In the genomic region with DNA sequence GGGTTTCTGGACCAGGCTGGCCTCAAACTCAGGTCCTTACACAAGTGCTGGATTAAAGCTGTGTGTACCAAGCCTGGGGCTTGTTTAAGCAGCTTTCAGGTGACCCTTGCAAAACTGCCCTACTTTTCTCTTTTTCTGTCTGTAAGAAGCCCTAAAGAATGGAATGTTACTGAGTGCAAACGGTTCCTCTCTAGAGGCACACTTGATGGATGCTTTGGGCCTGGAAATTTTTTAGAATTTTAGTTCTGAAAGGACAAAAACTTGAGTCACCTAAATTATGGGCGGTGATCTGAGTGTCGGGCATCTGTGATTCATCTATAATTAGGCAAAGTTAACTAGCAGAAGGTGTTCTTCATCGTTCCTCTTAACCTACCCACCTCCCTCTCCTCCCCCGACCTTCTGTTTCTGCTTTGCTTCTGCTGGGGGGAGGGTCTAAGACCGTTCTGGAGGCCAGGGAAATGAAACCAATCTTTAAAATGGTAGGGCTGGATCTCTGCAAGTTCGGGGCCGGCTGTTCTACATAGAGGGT, we compare ENCODE assay signal across 8 mouse cellular contexts. TPM values are rescaled to one million over a fixed set of nuclear protein-coding genes. Genes with fewer than 3 reads are reported as not detected.
DNase-seq lines count a peak whose midpoint lies in the region; ATAC-seq lines count a peak whose summit lies in the region.

No protein-coding gene starts in this region.

- H3K27me3 ChIP-seq in heart, embryonic 12.5 days (replicated peaks): no peaks in the 10 kb centered on the region
- H3K27me3 ChIP-seq in hindbrain, embryonic 12.5 days: no peaks in the 10 kb centered on the region
- H3K27me3 ChIP-seq in midbrain, embryonic 13.5 days: no peaks in the 10 kb centered on the region

- H3K4me1 ChIP-seq in heart, embryonic 12.5 days (replicated peaks): peaks cover 55% of the 10 kb centered on the region
- H3K4me1 ChIP-seq in hindbrain, embryonic 12.5 days: peaks cover 42% of the 10 kb centered on the region
- peaks cover 46% of the 10 kb centered on the region for H3K4me1 ChIP-seq in midbrain, embryonic 13.5 days (replicated peaks)

- intact Hi-C loops in heart, postnatal 14 days (cut with DNase I): no loop called here

- no peak for ATAC-seq in heart, embryonic 12.5 days (ENCODE audit: insufficient number of reproducible peaks, low FRiP score)
- no peak for ATAC-seq in hindbrain, embryonic 12.5 days (ENCODE audit: low FRiP score)
- ATAC-seq in midbrain, embryonic 13.5 days: no peak

- no peaks in the 10 kb centered on the region for H3K9me3 ChIP-seq in heart, embryonic 12.5 days (replicated peaks)
- no peaks in the 10 kb centered on the region for H3K9me3 ChIP-seq in hindbrain, embryonic 12.5 days (replicated peaks)
- H3K9me3 ChIP-seq in midbrain, embryonic 13.5 days: no peaks in the 10 kb centered on the region

- H3K4me2 ChIP-seq in heart, embryonic 12.5 days: peak overlapping the region; percentile 73
- H3K4me2 ChIP-seq in hindbrain, embryonic 12.5 days (replicated peaks): peak overlapping the region; percentile 90
- H3K4me2 ChIP-seq in midbrain, embryonic 13.5 days (replicated peaks): peak overlapping the region; percentile 82

- H3K9ac ChIP-seq in heart, embryonic 12.5 days: peak overlapping the region; percentile 82
- peak overlapping the region; percentile 79 for H3K9ac ChIP-seq in hindbrain, embryonic 12.5 days
- peak overlapping the region; percentile 69 for H3K9ac ChIP-seq in midbrain, embryonic 13.5 days (replicated peaks)

- DNase-seq in heart, postnatal 14 days: no peak
- DNase-seq in A20 (ENCODE audit: low read depth, low spot score): peak; percentile 91
- DNase-seq in brain, adult 2 months (ENCODE audit: low read depth, low spot score): peak; percentile 90
- DNase-seq in adrenal gland, adult 8-10 months: no peak
- no peak for DNase-seq in T-cell, adult 2 months (ENCODE audit: low spot score)

- 32% methylated on average over 8 of the region's 8 CpGs for whole genome bisulfite sequencing in heart, embryonic 12.5 days
- 33% methylated on average over 8 of the region's 8 CpGs for WGBS in hindbrain, embryonic 12.5 days
- 39% methylated on average over 8 of the region's 8 CpGs for WGBS in midbrain, embryonic 13.5 days

- peak overlapping the region; percentile 93 for H3K4me3 ChIP-seq in heart, embryonic 12.5 days
- H3K4me3 ChIP-seq in hindbrain, embryonic 12.5 days: no peak overlapping the region
- H3K4me3 ChIP-seq in midbrain, embryonic 13.5 days (replicated peaks): no peak overlapping the region

- peak overlapping the region; percentile 98 for H3K27ac ChIP-seq in heart, embryonic 12.5 days (ENCODE audit: poor library complexity, severe bottlenecking)
- H3K27ac ChIP-seq in hindbrain, embryonic 12.5 days: peak overlapping the region; percentile 99
- peak overlapping the region; percentile 100 for H3K27ac ChIP-seq in midbrain, embryonic 13.5 days

- H3K36me3 ChIP-seq in heart, embryonic 12.5 days: peaks cover 8% of the 10 kb centered on the region
- no peaks in the 10 kb centered on the region for H3K36me3 ChIP-seq in hindbrain, embryonic 12.5 days
- H3K36me3 ChIP-seq in midbrain, embryonic 13.5 days: no peaks in the 10 kb centered on the region

RNA-seq across cellular contexts. Expression of gene Scyl1, which starts 33.2 kb away (rescaled TPM):
- 68.1 and 68.9 TPM in 2 replicates for polyA plus RNA-seq in heart, embryonic 12.5 days (2016; fragmentation: Nextera tagmentation; extraction: Ambion mirVana)
- total RNA-seq in heart, postnatal 14 days (2021): 10 to 100 TPM; 66.2 to 67.2 TPM
- 71.8 and 73.7 TPM in 2 replicates for polyA plus RNA-seq in hindbrain, embryonic 12.5 days (2016; fragmentation: Nextera tagmentation; extraction: Ambion mirVana)
- 64.9 and 70.0 TPM in 2 replicates for polyA plus RNA-seq in midbrain, embryonic 13.5 days (2015; fragmentation: Nextera tagmentation; extraction: Ambion mirVana)
- 100 to 1,000 TPM; 112 to 147 (median 124) TPM for total RNA-seq in adrenal gland, adult 8-10 months (2022)

Comparison
In these comparisons a context has a peak if more than half of its experiments do, and no peak if none do; other contexts are left out.
1. DNase-seq: peak in A20 (single experiment) and brain, adult 2 months (single experiment); none in heart, postnatal 14 days (0 of 2), adrenal gland, adult 8-10 months (single experiment) and T-cell, adult 2 months (single experiment).
2. Peak in every context shown above with its lines, with median percentiles within 50 percentile points of each other: H3K27ac ChIP-seq, H3K4me2 ChIP-seq and H3K9ac ChIP-seq.